ENCODE assay signal across 13 mouse cellular contexts in the genomic region with DNA sequence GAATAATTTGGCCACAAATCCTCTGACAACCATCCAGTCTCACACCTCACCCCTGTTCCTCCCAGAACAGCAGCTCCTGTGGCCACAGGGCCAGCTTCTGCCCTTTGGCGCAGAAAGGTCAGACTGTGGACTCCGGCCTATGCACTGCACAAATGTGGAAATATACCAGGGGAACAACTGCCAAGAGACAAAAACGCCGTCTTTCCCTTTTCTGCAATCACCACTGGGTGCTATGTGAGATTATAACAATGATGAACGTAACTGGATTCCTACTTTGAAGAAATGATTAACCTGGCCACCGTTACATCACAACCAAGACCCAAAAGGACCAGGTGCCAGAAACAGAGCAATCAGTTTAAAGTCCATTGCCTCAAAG.
DNase-seq lines count a peak whose midpoint lies in the region; ATAC-seq and TF ChIP-seq lines count a peak whose summit lies in the region.
"Had no signal": no experiment of that assay in that cellular context is flagged by ENCODE, and none has a peak within 500 bp of the region (broad histone marks: within the 10 kb centered on the region; RNA-seq: fewer than 3 reads in every experiment).

No protein-coding gene starts in this region.

- H3K27me3 ChIP-seq in forebrain, embryonic 15.5 days: no peaks in the 10 kb centered on the region
- H3K27me3 ChIP-seq in hindbrain, postnatal 0 days (ENCODE audit: insufficient read depth, low read length): peaks cover 4% of the 10 kb centered on the region; the same call in 1 of the 2 replicates
- no peaks in the 10 kb centered on the region for H3K27me3 ChIP-seq in midbrain, embryonic 16.5 days (ENCODE audit: control insufficient read depth, insufficient read depth, low read depth, low read length)
- H3K27me3 ChIP-seq: limb, embryonic 15.5 days had no signal

- 88% methylated on average over 6 of the region's 6 CpGs for WGBS in forebrain, embryonic 15.5 days
- WGBS in hindbrain, postnatal 0 days: 79% methylated on average over 6 of the region's 6 CpGs
- 91% methylated on average over 6 of the region's 6 CpGs for WGBS in midbrain, embryonic 16.5 days

- TF ChIP-seq CTCF in layer of hippocampus, adult 2 months (conservative IDR thresholded peaks at IDR 0.05): no peak
- no peak for TF ChIP-seq CTCF in hindbrain, postnatal 0 days (IDR thresholded peaks at IDR 0.05; ENCODE audit: low read depth)

- H3K4me1 ChIP-seq in forebrain, embryonic 15.5 days: peaks cover 47% of the 10 kb centered on the region
- 0 out of 2 replicates have a peak, but pooled peaks cover 7% of the 10 kb centered on the region for H3K4me1 ChIP-seq in hindbrain, postnatal 0 days (ENCODE audit: insufficient read depth, low read length)
- H3K4me1 ChIP-seq in midbrain, embryonic 16.5 days (ENCODE audit: control insufficient read depth, insufficient read depth, low read length): peaks cover 42% of the 10 kb centered on the region
- H3K4me1 ChIP-seq: stomach, embryonic 15.5 days had no signal

- peak overlapping the region; percentile 32; the same call in 1 of the 2 replicates for H3K9ac ChIP-seq in forebrain, embryonic 15.5 days (replicated peaks)
- H3K9ac ChIP-seq in hindbrain, postnatal 0 days (replicated peaks; ENCODE audit: low read length): peak overlapping the region; percentile 38; the same call in 1 of the 2 replicates
- H3K9ac ChIP-seq in midbrain, embryonic 16.5 days (ENCODE audit: low read depth, low read length): peak overlapping the region; percentile 73
- H3K9ac ChIP-seq: limb, embryonic 15.5 days; stomach, embryonic 15.5 days had no signal

- no peak for ATAC-seq in forebrain, embryonic 15.5 days (replicated peaks)
- ATAC-seq in hindbrain, postnatal 0 days: no peak
- ATAC-seq in midbrain, embryonic 16.5 days: no peak
- ATAC-seq: inflammation-experienced regulatory T-cells, adult 6 months had no signal

- H3K27ac ChIP-seq in layer of hippocampus, adult 2 months: peak overlapping the region; percentile 90
- H3K27ac ChIP-seq in forebrain, embryonic 15.5 days (replicated peaks): peak overlapping the region; percentile 54; the same call in 1 of the 2 replicates
- H3K27ac ChIP-seq in hindbrain, postnatal 0 days: 0 out of 2 replicates have a peak overlapping the region, but pooled peaks have one; percentile 59
- peak overlapping the region; percentile 78; the same call in 1 of the 2 replicates for H3K27ac ChIP-seq in midbrain, embryonic 16.5 days (ENCODE audit: low read length)
- H3K27ac ChIP-seq: limb, embryonic 15.5 days; stomach, embryonic 15.5 days had no signal

- H3K4me2 ChIP-seq in forebrain, embryonic 15.5 days (replicated peaks): peak overlapping the region; percentile 51
- peak overlapping the region; percentile 65 for H3K4me2 ChIP-seq in hindbrain, postnatal 0 days (ENCODE audit: low read depth, low read length)
- peak overlapping the region; percentile 73 for H3K4me2 ChIP-seq in midbrain, embryonic 16.5 days (ENCODE audit: low read length)
- H3K4me2 ChIP-seq: stomach, embryonic 15.5 days had no signal

- no peak for DNase-seq in layer of hippocampus, adult 2 months (ENCODE audit: low spot score in 2 of 2)
- no peak for DNase-seq in layer of hippocampus, postnatal 14 days (ENCODE audit: low spot score in 2 of 2)
- no peak for DNase-seq in hindbrain, postnatal 0 days (ENCODE audit: low spot score)
- DNase-seq in heart, adult 9 months (ENCODE audit: low spot score in 2 of 2): no peak
- DNase-seq in thymus, postnatal 10 days (ENCODE audit: low spot score in 2 of 2): no peak
- no peak for DNase-seq in spleen, postnatal 10 days (ENCODE audit: low spot score in 2 of 2)
- DNase-seq: cerebellum, postnatal 36 days; lung, postnatal 36 days had no signal

- peak overlapping the region; percentile 46 for H3K4me3 ChIP-seq in layer of hippocampus, adult 2 months
- H3K4me3 ChIP-seq in forebrain, embryonic 15.5 days: peak overlapping the region; percentile 38; the same call in 1 of the 2 replicates
- H3K4me3 ChIP-seq in hindbrain, postnatal 0 days (ENCODE audit: low read length): peak overlapping the region; percentile 42
- H3K4me3 ChIP-seq in midbrain, embryonic 16.5 days (ENCODE audit: low read depth, low read length): peak overlapping the region; percentile 35; the same call in 1 of the 2 replicates
- H3K4me3 ChIP-seq: stomach, embryonic 15.5 days had no signal

- no peaks in the 10 kb centered on the region for H3K36me3 ChIP-seq in forebrain, embryonic 15.5 days
- no peaks in the 10 kb centered on the region for H3K36me3 ChIP-seq in hindbrain, postnatal 0 days (ENCODE audit: insufficient read depth, low read length)
- H3K36me3 ChIP-seq in midbrain, embryonic 16.5 days (ENCODE audit: control insufficient read depth, insufficient read depth, low read length): no peaks in the 10 kb centered on the region
- H3K36me3 ChIP-seq: limb, embryonic 15.5 days; stomach, embryonic 15.5 days had no signal

- no peaks in the 10 kb centered on the region for H3K9me3 ChIP-seq in forebrain, embryonic 15.5 days
- H3K9me3 ChIP-seq in hindbrain, postnatal 0 days (ENCODE audit: low read length): no peaks in the 10 kb centered on the region
- no peaks in the 10 kb centered on the region for H3K9me3 ChIP-seq in midbrain, embryonic 16.5 days (replicated peaks; ENCODE audit: control insufficient read depth, low read length, poor library complexity, severe bottlenecking)
- H3K9me3 ChIP-seq: limb, embryonic 15.5 days; stomach, embryonic 15.5 days had no signal
